Mouse (Mus musculus) hematopoietic stem cell, adult 5-6 weeks (primary cell): ENCODE measurements around the gene Ccdc136. TPM values are rescaled to one million over a fixed set of nuclear protein-coding genes. Genes with fewer than 3 reads are reported as not detected.

Source experiments
- ATAC-seq, 2 experiments: fragments of 125-278 bp in 1 of 2; replicated peaks in 1 of 2; 2 replicates each; pipeline ENCODE4 v1.8.0; 2016 to 2017; ENCODE audit warnings: inconsistent platforms in 2 of 2, mild to moderate bottlenecking in 2 of 2, moderate number of reproducible peaks in 2 of 2, low read depth in 1 of 2, moderate TSS enrichment in 1 of 2; ENCODE audit not compliant: low FRiP score in 2 of 2, poor library complexity in 2 of 2, severe bottlenecking in 2 of 2, insufficient read depth in 1 of 2, low TSS enrichment in 1 of 2
- total RNA-seq: library from RNA; stranded (forward); fragments of 172-1452, 232-1000 nt; gene quantifications from 2 replicates; pipeline ENCODE4 v1.2.3, GENCODE M21; 2017

Ccdc136 gene
- total RNA-seq, 1 experiment from 2014 or later = 0.40 TPM

GRCm38 (mm10) chr6:29432156-29432555 is 36.0 kb downstream of the Ccdc136 start:
- ATAC-seq = no peak

- ATAC-seq = no peak
Observed at GRCm38 (mm10) chr6:29432676-29433037, 36.5 kb downstream of the Ccdc136 start.

- peak; percentile 33 to 37; a peak in 3 of 4 replicates for ATAC-seq
Observed at GRCm38 (mm10) chr6:29433038-29433803, 37.1 kb downstream of the Ccdc136 start, which contains the start of gene Flnc. TSS of gene Flnc (plus strand) at chr6:29433256.

GRCm38 (mm10) chr6:29433804-29434795 is 38.0 kb downstream of the Ccdc136 start:
- 0 out of 4 replicates have a peak, but pooled peaks of 1 of the 2 experiments have one; percentile 8 for ATAC-seq

- ATAC-seq = 0 out of 4 replicates have a peak, but pooled peaks of 1 of the 2 experiments have one; percentile 8
Observed at GRCm38 (mm10) chr6:29434911-29435691, 39.0 kb downstream of the Ccdc136 start.

- no peak for ATAC-seq
Observed at GRCm38 (mm10) chr6:29435940-29436451, 39.9 kb downstream of the Ccdc136 start.

- 0 out of 4 replicates have a peak, but pooled peaks of 1 of the 2 experiments have one; percentile 14 for ATAC-seq
Observed at GRCm38 (mm10) chr6:29436461-29436934, 40.4 kb downstream of the Ccdc136 start.

- ATAC-seq = no peak
Observed at GRCm38 (mm10) chr6:29439251-29439650, 43.1 kb downstream of the Ccdc136 start.

- no peak; a peak in 1 of 4 replicates for ATAC-seq
Observed at GRCm38 (mm10) chr6:29439789-29440188, 43.7 kb downstream of the Ccdc136 start.

GRCm38 (mm10) chr6:29444773-29445172 is 48.7 kb downstream of the Ccdc136 start:
- ATAC-seq = peak; percentile 50 to 58

- no peak for ATAC-seq
Observed at GRCm38 (mm10) chr6:29445354-29445753, 49.2 kb downstream of the Ccdc136 start.

- no peak for ATAC-seq
Observed at GRCm38 (mm10) chr6:29449858-29450257, 53.7 kb downstream of the Ccdc136 start.

- no peak for ATAC-seq
Observed at GRCm38 (mm10) chr6:29450667-29451066, 54.6 kb downstream of the Ccdc136 start.

- ATAC-seq = no peak
Observed at GRCm38 (mm10) chr6:29461502-29461901, 65.4 kb downstream of the Ccdc136 start.

- no peak for ATAC-seq
Observed at GRCm38 (mm10) chr6:29463388-29463787, 67.3 kb downstream of the Ccdc136 start.

GRCm38 (mm10) chr6:29467583-29468354 is 71.7 kb downstream of the Ccdc136 start, which contains the start of gene Atp6v1f:
TSS of gene Atp6v1f (plus strand) at chr6:29467718.
- ATAC-seq = peak; percentile 92 to 93
